Mouse (Mus musculus): Measurements from ENCODE around the gene Pcp2. TPM values are rescaled to one million over a fixed set of nuclear protein-coding genes. Genes with fewer than 3 reads are reported as not detected.

Gene Pcp2
- total RNA-seq (2017), result not detected in 2 replicates

GRCm38 (mm10) chr8:3625445-3625844 is at the start of gene Pcp2:
Pcp2 (minus strand) TSS chr8:3625545.
- no peak for ATAC-seq (replicated peaks in 1 of 2; ENCODE audit: insufficient read depth in 1 of 2, low FRiP score in 2 of 2, low TSS enrichment in 1 of 2, low read depth in 1 of 2, poor library complexity in 2 of 2, severe bottlenecking in 2 of 2)

GRCm38 (mm10) chr8:3674671-3675070 is 49.3 kb upstream of the Pcp2 start:
- no peak for ATAC-seq (replicated peaks in 1 of 2; ENCODE audit: insufficient read depth in 1 of 2, low FRiP score in 2 of 2, low TSS enrichment in 1 of 2, low read depth in 1 of 2, poor library complexity in 2 of 2, severe bottlenecking in 2 of 2)

DNA sequence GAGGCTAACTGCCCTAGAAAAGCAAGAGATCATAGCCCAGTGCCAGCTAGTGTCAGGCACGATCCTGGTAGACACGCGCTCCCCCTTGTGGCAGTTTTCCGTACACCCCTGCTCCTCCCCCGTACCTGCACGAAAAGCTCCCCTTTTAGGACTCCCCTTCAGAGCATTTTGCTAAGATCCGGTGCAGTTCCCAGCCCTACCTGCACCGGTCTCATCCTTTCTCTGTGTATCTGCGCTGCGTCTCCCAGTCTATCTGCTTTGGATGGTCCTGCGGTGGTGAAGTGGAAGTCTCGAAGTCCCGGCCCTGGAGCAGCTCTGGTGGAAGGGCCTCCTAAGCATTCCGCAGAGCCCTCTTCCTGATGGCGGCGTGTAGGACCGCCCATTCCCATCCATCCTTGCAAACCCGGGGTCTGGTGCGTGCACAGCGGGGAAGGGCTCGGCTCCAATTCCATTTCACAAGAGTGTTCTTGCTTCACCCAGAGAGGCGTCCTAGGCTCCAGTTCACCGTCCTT is 46.7 kb upstream of the Pcp2 start, which contains the start of gene Fcor:
TSS of gene Fcor (minus strand) at position 383 of the 512 bp plus-strand sequence.
- peak; percentile 68 to 74 for ATAC-seq (replicated peaks in 1 of 2; ENCODE audit: insufficient read depth in 1 of 2, low FRiP score in 2 of 2, low TSS enrichment in 1 of 2, low read depth in 1 of 2, poor library complexity in 2 of 2, severe bottlenecking in 2 of 2)

DNA sequence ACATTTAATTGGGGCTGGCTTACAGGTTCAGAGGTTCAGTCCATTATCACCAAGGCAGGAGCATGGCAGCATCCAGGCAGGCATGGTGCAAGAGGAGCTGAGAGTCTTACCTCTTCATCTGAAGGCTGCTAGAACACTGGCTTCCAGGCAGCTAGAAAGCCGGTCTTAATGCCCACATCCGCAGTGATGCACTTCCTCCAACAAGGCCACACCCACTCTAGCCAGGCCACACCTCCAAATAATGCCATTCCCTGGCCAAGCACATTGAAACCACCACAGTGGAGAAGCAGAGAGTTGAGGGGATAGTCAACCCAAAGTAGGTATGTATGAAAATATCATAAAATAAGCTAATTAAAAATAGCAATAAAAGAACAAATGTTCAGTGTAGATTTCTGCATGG is 45.0 kb upstream of the Pcp2 start:
- peak in 1 of 2 experiments; percentile 39; a peak in 1 of 4 replicates for ATAC-seq (replicated peaks in 1 of 2; ENCODE audit: insufficient read depth in 1 of 2, low FRiP score in 2 of 2, low TSS enrichment in 1 of 2, low read depth in 1 of 2, poor library complexity in 2 of 2, severe bottlenecking in 2 of 2)

- ATAC-seq (replicated peaks in 1 of 2; ENCODE audit: insufficient read depth in 1 of 2, low FRiP score in 2 of 2, low TSS enrichment in 1 of 2, low read depth in 1 of 2, poor library complexity in 2 of 2, severe bottlenecking in 2 of 2), result peak in 1 of 2 experiments; percentile 29; a peak in 1 of 4 replicates
These were observed 40.2 kb upstream of the Pcp2 start, which contains the start of gene Mcemp1 for GRCm38 (mm10) chr8:3665507-3665906. Mcemp1 (plus strand) TSS chr8:3665754.

GRCm38 (mm10) chr8:3664405-3664804 is 39.1 kb upstream of the Pcp2 start:
- peak; percentile 78 to 90 for ATAC-seq (replicated peaks in 1 of 2; ENCODE audit: insufficient read depth in 1 of 2, low FRiP score in 2 of 2, low TSS enrichment in 1 of 2, low read depth in 1 of 2, poor library complexity in 2 of 2, severe bottlenecking in 2 of 2)

DNA sequence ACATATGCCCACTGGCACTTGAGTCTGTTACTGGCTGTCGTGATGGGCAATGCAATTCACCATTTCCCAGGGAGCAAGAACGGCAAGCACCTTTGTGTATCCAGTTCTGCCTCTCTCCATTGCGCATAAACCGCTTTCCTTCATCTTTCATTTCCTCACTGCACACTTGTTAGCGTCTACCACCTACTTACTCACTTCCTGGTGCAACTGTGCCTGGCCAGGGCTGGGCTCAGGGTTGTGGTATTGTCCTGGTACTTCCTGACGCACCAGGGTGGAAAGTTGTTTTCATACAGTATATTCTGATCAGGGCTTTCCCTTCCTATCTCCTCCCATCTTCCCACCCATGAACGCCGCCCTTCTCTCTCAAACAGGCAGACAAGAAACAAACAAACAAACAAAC is 35.5 kb upstream of the Pcp2 start:
- ATAC-seq (replicated peaks in 1 of 2; ENCODE audit: insufficient read depth in 1 of 2, low FRiP score in 2 of 2, low TSS enrichment in 1 of 2, low read depth in 1 of 2, poor library complexity in 2 of 2, severe bottlenecking in 2 of 2), result peak; percentile 42 to 52; a peak in 3 of 4 replicates

DNA sequence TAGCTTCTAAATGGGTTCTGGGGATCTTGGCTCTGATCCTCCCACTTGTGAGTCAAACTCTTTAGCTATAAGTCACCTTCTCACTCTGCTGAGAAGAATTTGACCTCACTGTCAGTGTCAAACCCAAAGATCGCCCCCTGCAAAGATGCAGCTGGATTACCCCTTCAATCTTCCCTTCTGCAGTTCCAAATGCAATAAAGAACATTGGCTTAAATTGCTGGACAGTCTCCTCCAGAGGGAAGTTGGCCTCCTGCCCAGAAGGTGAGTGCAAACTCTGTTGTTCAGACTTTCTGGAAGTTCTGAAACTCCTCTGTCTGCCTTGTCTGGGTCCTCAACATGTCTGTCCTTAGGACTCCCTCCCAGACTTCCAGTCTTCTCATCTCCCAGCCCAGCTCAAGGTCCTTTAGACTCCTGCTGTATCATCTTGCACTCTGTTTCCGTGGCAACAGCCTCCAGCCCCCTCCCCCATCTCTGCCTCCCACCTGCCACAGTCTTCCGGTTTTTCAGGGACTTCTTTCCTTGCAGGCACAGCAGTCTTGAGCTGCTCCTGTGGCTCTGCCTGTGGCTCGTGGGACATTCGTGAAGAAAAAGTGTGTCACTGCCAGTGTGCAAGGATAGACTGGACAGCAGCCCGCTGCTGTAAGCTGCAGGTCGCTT is 31.5 kb upstream of the Pcp2 start:
- peak; percentile 20 to 23; a peak in 3 of 4 replicates for ATAC-seq (replicated peaks in 1 of 2; ENCODE audit: insufficient read depth in 1 of 2, low FRiP score in 2 of 2, low TSS enrichment in 1 of 2, low read depth in 1 of 2, poor library complexity in 2 of 2, severe bottlenecking in 2 of 2)

DNA sequence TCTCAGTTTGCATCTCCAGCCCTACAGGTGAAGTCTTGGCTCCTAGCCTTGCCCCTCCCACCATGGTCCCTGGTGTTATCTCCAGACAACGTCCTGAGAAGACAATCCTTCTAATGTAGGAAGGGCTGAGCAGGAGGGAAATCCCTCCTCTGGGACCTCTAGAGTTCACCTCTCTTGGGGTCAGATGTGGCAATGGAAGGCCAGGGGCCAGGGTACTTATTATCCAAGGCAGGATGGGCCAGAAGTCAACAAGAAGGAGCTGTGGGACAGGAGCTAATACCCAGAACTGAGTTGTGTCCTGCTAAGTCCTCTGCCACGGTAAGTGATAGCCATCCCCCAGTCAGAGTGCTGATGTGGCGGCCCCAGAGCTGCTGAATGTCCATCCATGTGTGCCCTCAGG is 30.2 kb upstream of the Pcp2 start, which contains the start of gene Retn:
TSS of gene Retn (plus strand) at position 245 of the 400 bp plus-strand sequence.
- no peak for ATAC-seq (replicated peaks in 1 of 2; ENCODE audit: insufficient read depth in 1 of 2, low FRiP score in 2 of 2, low TSS enrichment in 1 of 2, low read depth in 1 of 2, poor library complexity in 2 of 2, severe bottlenecking in 2 of 2)

- ATAC-seq (replicated peaks in 1 of 2; ENCODE audit: insufficient read depth in 1 of 2, low FRiP score in 2 of 2, low TSS enrichment in 1 of 2, low read depth in 1 of 2, poor library complexity in 2 of 2, severe bottlenecking in 2 of 2), result no peak
These were observed 29.6 kb upstream of the Pcp2 start for GRCm38 (mm10) chr8:3654726-3655508.

DNA sequence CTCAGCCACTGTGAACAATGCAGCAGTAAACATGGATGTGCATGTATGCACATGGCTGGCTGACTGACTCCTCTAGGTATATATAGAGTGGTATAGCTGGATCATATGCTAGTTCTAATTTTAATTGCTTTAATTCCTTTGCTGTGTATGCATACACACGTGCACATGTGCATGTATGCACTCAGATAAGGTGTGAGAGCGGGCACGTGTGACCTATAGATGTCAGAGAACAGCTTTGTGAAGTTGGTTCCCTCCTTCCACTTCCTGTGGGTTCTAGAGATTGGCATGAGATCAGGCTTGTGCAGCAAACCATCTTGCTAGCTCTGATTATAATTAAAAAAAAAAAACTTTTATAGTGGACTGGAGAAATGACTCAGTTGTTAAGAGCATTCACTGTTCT is 27.5 kb upstream of the Pcp2 start:
- no peak for ATAC-seq (replicated peaks in 1 of 2; ENCODE audit: insufficient read depth in 1 of 2, low FRiP score in 2 of 2, low TSS enrichment in 1 of 2, low read depth in 1 of 2, poor library complexity in 2 of 2, severe bottlenecking in 2 of 2)

GRCm38 (mm10) chr8:3648990-3649389 is 23.6 kb upstream of the Pcp2 start:
- ATAC-seq (replicated peaks in 1 of 2; ENCODE audit: insufficient read depth in 1 of 2, low FRiP score in 2 of 2, low TSS enrichment in 1 of 2, low read depth in 1 of 2, poor library complexity in 2 of 2, severe bottlenecking in 2 of 2), result peak; percentile 20 to 35; a peak in 1 of 4 replicates

- ATAC-seq (replicated peaks in 1 of 2; ENCODE audit: insufficient read depth in 1 of 2, low FRiP score in 2 of 2, low TSS enrichment in 1 of 2, low read depth in 1 of 2, poor library complexity in 2 of 2, severe bottlenecking in 2 of 2), result peak in 1 of 2 experiments; percentile 26; a peak in 2 of 4 replicates
These were observed 22.9 kb upstream of the Pcp2 start for GRCm38 (mm10) chr8:3648268-3648667.

GRCm38 (mm10) chr8:3647561-3647960 is 22.2 kb upstream of the Pcp2 start:
- no peak for ATAC-seq (replicated peaks in 1 of 2; ENCODE audit: insufficient read depth in 1 of 2, low FRiP score in 2 of 2, low TSS enrichment in 1 of 2, low read depth in 1 of 2, poor library complexity in 2 of 2, severe bottlenecking in 2 of 2)

GRCm38 (mm10) chr8:3646824-3647531 is 21.6 kb upstream of the Pcp2 start:
- no peak; a peak in 1 of 4 replicates for ATAC-seq (replicated peaks in 1 of 2; ENCODE audit: insufficient read depth in 1 of 2, low FRiP score in 2 of 2, low TSS enrichment in 1 of 2, low read depth in 1 of 2, poor library complexity in 2 of 2, severe bottlenecking in 2 of 2)

DNA sequence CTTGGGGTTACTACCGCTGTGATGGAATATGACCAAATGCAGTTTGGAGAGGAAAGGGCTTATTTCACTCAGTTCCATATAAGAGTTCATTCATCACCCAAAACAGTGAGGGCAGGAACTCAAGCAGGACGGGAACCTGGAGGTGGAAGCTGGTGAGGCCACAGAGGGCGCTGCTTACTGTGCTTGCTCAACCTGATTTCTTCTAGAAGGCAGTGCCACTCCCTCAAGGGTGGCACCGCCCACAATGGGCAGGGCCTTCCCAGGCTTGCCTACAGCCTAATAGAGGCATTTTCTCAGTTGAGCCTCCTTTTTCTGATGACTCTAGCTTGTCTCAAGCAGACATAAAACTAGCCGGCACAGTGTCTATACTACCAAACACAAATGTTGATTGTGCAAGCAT is 20.5 kb upstream of the Pcp2 start:
- peak; percentile 91 to 92 for ATAC-seq (replicated peaks in 1 of 2; ENCODE audit: insufficient read depth in 1 of 2, low FRiP score in 2 of 2, low TSS enrichment in 1 of 2, low read depth in 1 of 2, poor library complexity in 2 of 2, severe bottlenecking in 2 of 2)

DNA sequence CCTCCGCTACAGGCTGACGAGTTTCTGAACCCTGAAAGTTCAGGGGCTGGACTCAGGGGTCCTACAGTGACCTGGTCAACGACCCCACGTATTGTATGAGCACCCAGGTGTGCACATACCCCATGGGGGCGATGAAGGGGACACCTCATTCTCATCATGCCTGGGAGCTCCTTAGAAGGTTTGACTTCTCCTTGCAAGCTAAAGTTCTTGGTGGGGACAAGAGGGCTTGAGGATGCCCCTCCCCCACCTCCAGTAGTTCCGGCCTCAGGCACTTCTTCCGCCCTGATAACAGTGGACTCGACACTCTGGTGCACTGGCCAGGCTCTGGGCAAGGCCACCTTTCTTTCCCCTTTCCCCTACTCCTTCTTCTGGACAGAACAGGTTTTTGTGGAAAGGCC is 6.1 kb upstream of the Pcp2 start:
- peak; percentile 30 to 54; a peak in 3 of 4 replicates for ATAC-seq (replicated peaks in 1 of 2; ENCODE audit: insufficient read depth in 1 of 2, low FRiP score in 2 of 2, low TSS enrichment in 1 of 2, low read depth in 1 of 2, poor library complexity in 2 of 2, severe bottlenecking in 2 of 2)

All from hematopoietic stem cell, adult 5-6 weeks (primary cell).